Mouse (Mus musculus): ENCODE data around the gene Rbm41. TPM values are rescaled to one million over a fixed set of nuclear protein-coding genes. Genes with fewer than 3 reads are reported as not detected.

The Rbm41 gene
- polyA plus RNA-seq (2015; fragmentation: Nextera tagmentation; extraction: Ambion mirVana), result 4.0 and 4.2 TPM in 2 replicates

GRCm38 (mm10) chrX:139997740-139998690 lies at the start of gene Rbm41:
Gene Rbm41 (minus strand): TSS chrX:139998595.
- ATAC-seq (ENCODE audit: low FRiP score), result peak; percentile 91
- WGBS, result 20% methylated on average over 23 of the region's 25 CpGs
- no peaks in the 10 kb centered on the region for H3K4me1 ChIP-seq
- H3K9me3 ChIP-seq (replicated peaks), result no peaks in the 10 kb centered on the region
- peak within 1 kb of the TSS; percentile 53 for H3K9ac ChIP-seq (replicated peaks)
- H3K27ac ChIP-seq (replicated peaks), result peak within 1 kb of the TSS; percentile 54
- peaks cover 7% of the 10 kb centered on the region; the same call in 1 of the 2 replicates for H3K36me3 ChIP-seq
- H3K4me2 ChIP-seq, result peak within 1 kb of the TSS; percentile 54
- peak within 1 kb of the TSS; percentile 55 for H3K4me3 ChIP-seq (replicated peaks)
- H3K27me3 ChIP-seq (replicated peaks), result 0 out of 2 replicates have a peak, but pooled peaks cover 3% of the 10 kb centered on the region

- no peaks in the 10 kb centered on the region for H3K9me3 ChIP-seq (replicated peaks)
- H3K4me2 ChIP-seq, result peak overlapping the region; percentile 54
- H3K27ac ChIP-seq (replicated peaks), result no peak overlapping the region
- no peak overlapping the region for H3K9ac ChIP-seq (replicated peaks)
- WGBS, result 83% methylated on average over 4 of the region's 4 CpGs
- 0 out of 2 replicates have a peak, but pooled peaks cover 3% of the 10 kb centered on the region for H3K27me3 ChIP-seq (replicated peaks)
- 0 out of 2 replicates have a peak, but pooled peaks have one; percentile 35 for ATAC-seq (ENCODE audit: low FRiP score)
- H3K4me3 ChIP-seq (replicated peaks), result peak overlapping the region; percentile 55; the same call in 1 of the 2 replicates
- H3K36me3 ChIP-seq, result peaks cover 1% of the 10 kb centered on the region; the same call in 1 of the 2 replicates
- H3K4me1 ChIP-seq, result no peaks in the 10 kb centered on the region
Observed at GRCm38 (mm10) chrX:139998691-139999065, 283 bp upstream of the Rbm41 start.

- 81% methylated on average over 5 of the region's 5 CpGs for WGBS
- H3K9me3 ChIP-seq (replicated peaks), result no peaks in the 10 kb centered on the region
Observed at GRCm38 (mm10) chrX:139982115-139982514, 16.3 kb downstream of the Rbm41 start.

GRCm38 (mm10) chrX:139933507-139933906 lies 64.9 kb downstream of the Rbm41 start:
- no peak overlapping the region for H3K4me3 ChIP-seq (replicated peaks)
- no peak for ATAC-seq (ENCODE audit: low FRiP score)
- H3K4me1 ChIP-seq, result no peaks in the 10 kb centered on the region
- no peak overlapping the region for H3K9ac ChIP-seq (replicated peaks)
- no peaks in the 10 kb centered on the region for H3K9me3 ChIP-seq (replicated peaks)
- H3K4me2 ChIP-seq, result no peak overlapping the region
- H3K27ac ChIP-seq (replicated peaks), result no peak overlapping the region
- 91% methylated on average over 1 of the region's 1 CpGs for WGBS
- no peaks in the 10 kb centered on the region for H3K36me3 ChIP-seq
- H3K27me3 ChIP-seq (replicated peaks), result no peaks in the 10 kb centered on the region

More at GRCm38 (mm10) chrX:139982115-139982514, 16.3 kb downstream of the Rbm41 start:
- Histone ChIP-seq H3K27ac (replicated peaks) (no peak overlapping the region), H3K9ac (replicated peaks) (no peak overlapping the region), H3K4me1 (no peaks in the 10 kb centered on the region), H3K27me3 (replicated peaks) (0 out of 2 replicates have a peak, but pooled peaks cover 3% of the 10 kb centered on the region), H3K36me3 (no peaks in the 10 kb centered on the region), H3K4me2 (no peak overlapping the region), H3K4me3 (replicated peaks) (no peak overlapping the region)
- ATAC-seq (ENCODE audit: low FRiP score), result no peak

- Histone ChIP-seq H3K27me3 (replicated peaks) (no peaks in the 10 kb centered on the region), H3K36me3 (no peaks in the 10 kb centered on the region), H3K9me3 (replicated peaks) (no peaks in the 10 kb centered on the region), H3K27ac (replicated peaks) (no peak overlapping the region), H3K4me3 (replicated peaks) (no peak overlapping the region), H3K4me2 (no peak overlapping the region), H3K9ac (replicated peaks) (no peak overlapping the region), H3K4me1 (no peaks in the 10 kb centered on the region)
- peak; percentile 57; the same call in 1 of the 2 replicates for ATAC-seq (ENCODE audit: low FRiP score)
- 53% methylated on average over 3 of the region's 3 CpGs for WGBS
Observed at GRCm38 (mm10) chrX:139932472-139932871, 65.9 kb downstream of the Rbm41 start.

- H3K9ac ChIP-seq (replicated peaks), result no peak overlapping the region
- no peaks in the 10 kb centered on the region for H3K4me1 ChIP-seq
- H3K9me3 ChIP-seq (replicated peaks), result no peaks in the 10 kb centered on the region
- H3K4me3 ChIP-seq (replicated peaks), result no peak overlapping the region
- H3K27ac ChIP-seq (replicated peaks), result no peak overlapping the region
- no peaks in the 10 kb centered on the region for H3K36me3 ChIP-seq
- WGBS, result 79% methylated on average over 4 of the region's 4 CpGs
- H3K4me2 ChIP-seq, result no peak overlapping the region
- ATAC-seq (ENCODE audit: low FRiP score), result no peak
- H3K27me3 ChIP-seq (replicated peaks), result no peaks in the 10 kb centered on the region
Observed at GRCm38 (mm10) chrX:139920572-139920971, 77.8 kb downstream of the Rbm41 start.

- ATAC-seq (ENCODE audit: low FRiP score), result no peak
Observed at GRCm38 (mm10) chrX:139891387-139891786, 107.0 kb downstream of the Rbm41 start.

GRCm38 (mm10) chrX:139883221-139883620 lies 115.2 kb downstream of the Rbm41 start:
- Histone ChIP-seq H3K4me3 (replicated peaks) (no peak overlapping the region), H3K36me3 (no peaks in the 10 kb centered on the region), H3K27me3 (replicated peaks) (0 out of 2 replicates have a peak, but pooled peaks cover 4% of the 10 kb centered on the region), H3K9me3 (replicated peaks) (no peaks in the 10 kb centered on the region), H3K4me2 (no peak overlapping the region), H3K9ac (replicated peaks) (no peak overlapping the region), H3K27ac (replicated peaks) (no peak overlapping the region), H3K4me1 (no peaks in the 10 kb centered on the region)
- no peak for ATAC-seq (ENCODE audit: low FRiP score)

More at GRCm38 (mm10) chrX:139891387-139891786, 107.0 kb downstream of the Rbm41 start:
- no peaks in the 10 kb centered on the region for H3K36me3 ChIP-seq
- 72% methylated on average over 1 of the region's 1 CpGs for WGBS
- H3K27ac ChIP-seq (replicated peaks), result no peak overlapping the region
- H3K9me3 ChIP-seq (replicated peaks), result no peaks in the 10 kb centered on the region
- no peak overlapping the region for H3K4me3 ChIP-seq (replicated peaks)
- H3K4me1 ChIP-seq, result no peaks in the 10 kb centered on the region
- no peak overlapping the region for H3K4me2 ChIP-seq
- H3K9ac ChIP-seq (replicated peaks), result no peak overlapping the region
- no peaks in the 10 kb centered on the region for H3K27me3 ChIP-seq (replicated peaks)

- Histone ChIP-seq H3K36me3 (no peaks in the 10 kb centered on the region), H3K9me3 (replicated peaks) (no peaks in the 10 kb centered on the region), H3K27ac (replicated peaks) (no peak overlapping the region), H3K4me2 (no peak overlapping the region), H3K27me3 (replicated peaks) (peaks cover 12% of the 10 kb centered on the region; the same call in 1 of the 2 replicates), H3K4me3 (replicated peaks) (no peak overlapping the region), H3K9ac (replicated peaks) (no peak overlapping the region), H3K4me1 (no peaks in the 10 kb centered on the region)
- ATAC-seq (ENCODE audit: low FRiP score), result no peak
- WGBS, result 28% methylated on average over 3 of the region's 3 CpGs
Observed at GRCm38 (mm10) chrX:139877936-139878335, 120.5 kb downstream of the Rbm41 start.

GRCm38 (mm10) chrX:139877105-139877504 lies 121.3 kb downstream of the Rbm41 start:
- Histone ChIP-seq H3K36me3 (no peaks in the 10 kb centered on the region), H3K4me3 (replicated peaks) (no peak overlapping the region), H3K9ac (replicated peaks) (no peak overlapping the region), H3K9me3 (replicated peaks) (no peaks in the 10 kb centered on the region), H3K27me3 (replicated peaks) (peaks cover 16% of the 10 kb centered on the region; the same call in 1 of the 2 replicates), H3K4me2 (no peak overlapping the region), H3K27ac (replicated peaks) (no peak overlapping the region), H3K4me1 (no peaks in the 10 kb centered on the region)
- ATAC-seq (ENCODE audit: low FRiP score), result no peak
- 85% methylated on average over 7 of the region's 7 CpGs for WGBS

GRCm38 (mm10) chrX:139870938-139871791 lies 127.2 kb downstream of the Rbm41 start, which contains the start of gene Morc4:
Gene Morc4 (minus strand): TSS chrX:139871677.
- peak within 1 kb of the TSS; percentile 59 for H3K4me3 ChIP-seq (replicated peaks)
- peak; percentile 94 for ATAC-seq (ENCODE audit: low FRiP score)
- H3K36me3 ChIP-seq, result no peaks in the 10 kb centered on the region
- H3K9ac ChIP-seq (replicated peaks), result peak within 1 kb of the TSS; percentile 55
- H3K4me1 ChIP-seq, result no peaks in the 10 kb centered on the region
- H3K9me3 ChIP-seq (replicated peaks), result no peaks in the 10 kb centered on the region
- peak within 1 kb of the TSS; percentile 66 for H3K4me2 ChIP-seq
- H3K27me3 ChIP-seq (replicated peaks), result peaks cover 15% of the 10 kb centered on the region; the same call in 1 of the 2 replicates
- WGBS, result 16% methylated on average over 80 of the region's 87 CpGs
- peak within 1 kb of the TSS; percentile 64; the same call in 1 of the 2 replicates for H3K27ac ChIP-seq (replicated peaks)
